Mouse (Mus musculus): ENCODE measurements around the gene Arhgap6.

DNA sequence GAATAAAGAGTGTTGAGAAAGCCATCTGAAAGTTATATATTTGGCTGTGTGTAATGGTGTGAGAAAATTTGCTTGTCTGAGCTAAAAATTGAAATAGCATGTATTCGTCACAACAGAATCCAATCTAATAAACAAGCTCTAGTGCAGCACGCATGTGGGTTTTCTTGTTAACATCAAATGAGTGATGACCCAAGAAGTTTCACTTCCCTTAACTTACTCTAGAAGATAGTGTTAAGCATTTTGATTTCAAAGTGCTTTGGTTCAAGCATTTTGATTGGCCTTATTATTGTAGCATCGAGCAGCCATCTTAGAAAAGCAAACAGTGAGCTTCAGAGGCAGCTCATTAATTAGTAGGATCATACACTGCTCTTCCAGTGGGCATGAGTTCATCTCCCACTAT is 315.1 kb downstream of the Arhgap6 start:
- TF ChIP-seq CTCF (IDR thresholded peaks at IDR 0.05; ENCODE audit: extremely low read depth, insufficient read depth, insufficient read length, insufficient replicate concordance) = no peak
- TF ChIP-seq POLR2A (IDR thresholded peaks at IDR 0.05; ENCODE audit: low read depth, low read length) = no peak
